Mouse (Mus musculus) forebrain, embryonic 16.5 days (tissue): Measurements from ENCODE around the gene Creb3l2. TPM values are rescaled to one million over a fixed set of nuclear protein-coding genes. Genes with fewer than 3 reads are reported as not detected.
"Not testable (repeated sequence)": the region's sequence is repeated elsewhere in the genome, so short reads cannot be mapped to it uniquely, and the experiment has no call there.

Source experiments
- ATAC-seq: fragments of 200-750 bp; cut with Nextera tagmentation; 2 replicates; pipeline ENCODE4 v1.8.0; 2017; ENCODE audit warnings: mild to moderate bottlenecking, moderate library complexity
- H3K27ac ChIP-seq: fragments of 300-500 bp; sonication (generic); 2 replicates; pipeline ENCODE4 v1.5.1; 2014; ENCODE audit warnings: low read length, control low read depth
- H3K27me3 ChIP-seq: fragments of 300-500 bp; sonication (generic); replicated peaks from 2 replicates; pipeline ENCODE4 v1.6.1; 2014; ENCODE audit warnings: low read length; ENCODE audit not compliant: control insufficient read depth, insufficient read depth
- H3K36me3 ChIP-seq: fragments of 300-500 bp; sonication (generic); 2 replicates; pipeline ENCODE4 v1.6.1; 2014; ENCODE audit not compliant: control insufficient read depth, insufficient read depth
- H3K4me1 ChIP-seq: fragments of 300-500 bp; sonication (generic); replicated peaks from 2 replicates; pipeline ENCODE4 v1.6.1; 2014; ENCODE audit warnings: low read length; ENCODE audit not compliant: control insufficient read depth, insufficient read depth
- H3K4me2 ChIP-seq: fragments of 300-500 bp; sonication (generic); 2 replicates; pipeline ENCODE4 v1.6.1; 2014; ENCODE audit warnings: mild to moderate bottlenecking, low read length, control low read depth
- H3K4me3 ChIP-seq: fragments of 300-500 bp; sonication (generic); replicated peaks from 2 replicates; pipeline ENCODE4 v1.5.1; 2014; ENCODE audit warnings: mild to moderate bottlenecking, low read length, control low read depth
- H3K9ac ChIP-seq: fragments of 300-500 bp; sonication (generic); replicated peaks from 2 replicates; pipeline ENCODE4 v1.6.1; 2014; ENCODE audit warnings: low read depth, low read length, control low read depth
- H3K9me3 ChIP-seq: fragments of 300-500 bp; sonication (generic); 2 replicates; pipeline ENCODE4 v1.6.1; 2016; ENCODE audit warnings: low read length; ENCODE audit not compliant: control insufficient read depth
- WGBS: fragments of 180-500 bp; shearing (Covaris S2); extraction: QIAGEN DNeasy Blood & Tissue Kit; methylation state at CpG from one replicate; pipeline ENCODE4 v1.1.7; 2014; 5-methylcytosine and 5-hydroxymethylcytosine counted together
- polyA plus RNA-seq: library from polyadenylated mRNA; unstranded; fragments of >200 nt; fragmentation: Nextera tagmentation; extraction: Ambion mirVana; gene quantifications from 2 replicates; pipeline ENCODE4 v1.2.1, GENCODE M21; 2015

Gene Creb3l2
- polyA plus RNA-seq, 1 experiment from 2014 or later = 3.0 TPM

- H3K4me2 ChIP-seq = no peak overlapping the region
- no peaks in the 10 kb centered on the region for H3K27me3 ChIP-seq
- H3K36me3 ChIP-seq = no peaks in the 10 kb centered on the region
- no peak overlapping the region for H3K4me3 ChIP-seq
- H3K27ac ChIP-seq = no peak overlapping the region
- no peaks in the 10 kb centered on the region for H3K9me3 ChIP-seq
- 59% methylated on average over 6 of the region's 6 CpGs for WGBS
- no peak for ATAC-seq
- H3K9ac ChIP-seq = no peak overlapping the region
- no peaks in the 10 kb centered on the region for H3K4me1 ChIP-seq
Observed at GRCm38 (mm10) chr6:37392262-37392661, 49.7 kb downstream of the Creb3l2 start.

- no peak for ATAC-seq
- Histone ChIP-seq H3K4me2 (no peak overlapping the region), H3K36me3 (no peaks in the 10 kb centered on the region), H3K4me1 (no peaks in the 10 kb centered on the region), H3K27ac (no peak overlapping the region), H3K9ac (no peak overlapping the region), H3K9me3 (no peaks in the 10 kb centered on the region), H3K4me3 (no peak overlapping the region), H3K27me3 (no peaks in the 10 kb centered on the region)
- 81% methylated on average over 7 of the region's 7 CpGs for WGBS
Observed at GRCm38 (mm10) chr6:37391313-37391712, 50.6 kb downstream of the Creb3l2 start.

DNA sequence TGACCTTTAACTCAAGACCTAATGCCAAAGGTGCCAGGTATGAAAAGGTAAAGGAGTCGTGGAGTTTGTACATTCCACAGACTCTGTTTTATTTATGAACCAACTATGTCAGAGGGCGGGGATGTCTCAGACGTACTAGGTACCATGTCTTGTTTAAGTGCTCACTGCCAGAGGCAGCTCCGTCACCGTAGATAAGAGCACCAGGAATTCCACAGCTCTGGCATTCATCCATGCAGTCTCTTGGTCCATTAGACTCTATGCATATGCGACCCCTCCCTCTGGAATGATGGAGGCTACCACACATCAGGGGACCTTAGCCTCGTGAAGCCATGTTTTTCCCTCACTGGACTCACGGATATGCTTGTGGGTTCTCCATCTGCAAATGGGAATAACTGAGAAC, 53.0 kb downstream of the Creb3l2 start:
- Histone ChIP-seq H3K4me3 (no peak overlapping the region), H3K9ac (no peak overlapping the region), H3K4me1 (no peaks in the 10 kb centered on the region), H3K27ac (no peak overlapping the region), H3K36me3 (no peaks in the 10 kb centered on the region), H3K4me2 (no peak overlapping the region), H3K9me3 (no peaks in the 10 kb centered on the region), H3K27me3 (no peaks in the 10 kb centered on the region)
- 70% methylated on average over 8 of the region's 8 CpGs for WGBS
- no peak for ATAC-seq

- Histone ChIP-seq H3K27me3 (no peaks in the 10 kb centered on the region), H3K36me3 (no peaks in the 10 kb centered on the region), H3K9me3 (no peaks in the 10 kb centered on the region), H3K4me3 (no peak overlapping the region), H3K4me2 (no peak overlapping the region), H3K4me1 (no peaks in the 10 kb centered on the region), H3K27ac (no peak overlapping the region), H3K9ac (no peak overlapping the region)
- ATAC-seq = no peak
- WGBS = 91% methylated on average over 6 of the region's 6 CpGs
Observed at GRCm38 (mm10) chr6:37388501-37388900, 53.4 kb downstream of the Creb3l2 start.

DNA sequence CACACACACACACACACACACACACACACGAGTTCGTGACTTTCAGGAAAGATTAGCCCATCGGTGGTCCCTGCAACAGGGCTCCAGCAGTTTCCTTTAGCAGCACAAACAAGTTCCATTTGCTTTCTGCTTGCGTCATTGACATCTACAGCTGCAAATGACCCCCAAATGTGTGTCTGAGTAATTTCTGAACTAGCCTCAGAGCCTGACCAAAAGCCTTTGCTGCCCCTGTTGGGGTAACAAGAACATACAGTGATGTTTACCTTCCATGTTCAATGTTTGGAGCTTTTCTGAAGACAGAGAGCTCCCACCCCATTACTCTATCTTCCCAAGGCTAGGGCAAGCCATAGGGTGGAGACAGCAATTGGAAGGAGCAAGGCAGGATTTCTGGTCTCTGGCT, 54.7 kb downstream of the Creb3l2 start:
- no peaks in the 10 kb centered on the region for H3K27me3 ChIP-seq
- no peaks in the 10 kb centered on the region for H3K4me1 ChIP-seq
- no peak overlapping the region for H3K4me2 ChIP-seq
- 97% methylated on average over 4 of the region's 4 CpGs for WGBS
- no peak overlapping the region for H3K27ac ChIP-seq
- ATAC-seq = no peak
- no peaks in the 10 kb centered on the region for H3K9me3 ChIP-seq
- H3K9ac ChIP-seq = no peak overlapping the region
- H3K4me3 ChIP-seq = no peak overlapping the region
- H3K36me3 ChIP-seq = no peaks in the 10 kb centered on the region

DNA sequence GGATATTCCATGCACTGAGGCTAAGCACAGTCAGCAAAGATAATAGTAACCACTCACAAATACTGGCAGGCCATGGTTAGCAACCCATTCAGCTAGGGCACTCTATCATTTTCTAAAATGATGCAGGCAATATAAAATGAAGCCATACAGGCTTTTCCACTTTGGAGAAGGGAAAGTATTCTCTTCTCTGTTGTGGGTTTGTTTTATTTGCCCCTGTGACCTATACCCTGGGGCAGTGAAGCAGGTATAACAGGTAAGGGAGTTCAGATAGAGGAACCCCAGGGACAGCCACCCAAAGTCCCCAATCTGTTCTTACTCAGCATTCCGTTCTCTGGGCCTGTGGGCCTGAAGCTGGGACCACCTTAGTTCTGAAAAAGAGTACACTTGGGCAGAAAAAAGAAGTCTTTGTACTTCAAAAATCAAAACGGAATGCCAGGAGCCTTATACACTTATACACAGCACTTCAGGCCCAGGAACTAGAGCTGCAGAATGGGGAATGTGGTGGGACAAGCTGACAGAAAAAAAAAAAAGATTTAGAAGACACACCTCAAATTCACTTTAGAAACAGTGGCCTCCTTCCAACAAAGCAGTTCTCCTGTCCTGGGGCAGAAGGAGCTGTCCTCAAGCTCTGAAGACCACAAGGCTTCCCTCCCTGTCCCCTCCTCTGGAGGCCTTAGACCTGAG, 56.2 kb downstream of the Creb3l2 start:
- no peak overlapping the region for H3K4me3 ChIP-seq
- no peaks in the 10 kb centered on the region for H3K27me3 ChIP-seq
- 83% methylated on average over 2 of the region's 2 CpGs for WGBS
- H3K27ac ChIP-seq = no peak overlapping the region
- ATAC-seq = no peak
- H3K4me2 ChIP-seq = no peak overlapping the region
- H3K9me3 ChIP-seq = no peaks in the 10 kb centered on the region
- H3K36me3 ChIP-seq = no peaks in the 10 kb centered on the region
- no peaks in the 10 kb centered on the region for H3K4me1 ChIP-seq
- H3K9ac ChIP-seq = no peak overlapping the region

GRCm38 (mm10) chr6:37382761-37383160, 59.2 kb downstream of the Creb3l2 start:
- no peak for ATAC-seq
- WGBS = 88% methylated on average over 6 of the region's 6 CpGs
- Histone ChIP-seq H3K27ac (no peak overlapping the region), H3K4me1 (no peaks in the 10 kb centered on the region), H3K9ac (no peak overlapping the region), H3K4me2 (no peak overlapping the region), H3K9me3 (no peaks in the 10 kb centered on the region), H3K27me3 (no peaks in the 10 kb centered on the region), H3K36me3 (no peaks in the 10 kb centered on the region), H3K4me3 (no peak overlapping the region)

DNA sequence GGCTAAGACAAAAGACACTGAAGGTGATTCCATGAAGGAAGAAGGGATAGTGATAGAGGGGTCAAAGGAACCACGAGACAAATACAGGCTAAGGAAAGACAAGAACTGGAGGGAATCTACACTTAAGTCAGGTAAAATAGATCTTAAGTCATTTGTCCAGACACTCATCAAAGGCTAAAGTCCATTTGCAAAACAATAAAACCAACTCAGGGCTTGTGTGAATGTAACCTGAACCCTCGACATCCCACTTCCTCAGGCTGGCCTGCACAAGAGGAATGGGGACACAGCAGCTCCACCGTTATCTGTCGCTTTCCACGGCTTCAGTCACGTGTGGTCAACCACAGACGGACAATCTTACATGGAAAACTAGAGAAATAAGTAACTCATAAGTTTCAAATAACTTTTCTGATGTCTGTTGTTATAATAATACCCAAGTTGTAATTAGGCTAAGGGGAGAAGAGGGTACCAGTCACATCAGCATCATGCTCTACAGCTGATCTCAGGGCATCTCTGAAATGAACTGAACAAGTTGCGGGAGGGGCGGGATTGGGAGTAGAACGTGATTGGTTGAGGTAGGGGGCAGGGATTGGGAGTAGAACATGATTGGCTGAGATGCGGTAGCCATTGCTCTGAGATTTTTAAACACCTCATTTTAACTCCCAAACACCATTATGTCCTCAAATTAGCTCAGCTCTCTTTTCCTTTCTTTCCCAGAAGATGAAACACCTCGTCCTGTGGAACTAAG, 63.9 kb downstream of the Creb3l2 start:
- Histone ChIP-seq H3K4me1 (no peaks in the 10 kb centered on the region), H3K36me3 (no peaks in the 10 kb centered on the region), H3K9me3 (no peaks in the 10 kb centered on the region), H3K27ac (no peak overlapping the region), H3K27me3 (no peaks in the 10 kb centered on the region), H3K9ac (no peak overlapping the region), H3K4me2 (no peak overlapping the region), H3K4me3 (no peak overlapping the region)
- WGBS = 85% methylated on average over 12 of the region's 12 CpGs
- no peak for ATAC-seq

DNA sequence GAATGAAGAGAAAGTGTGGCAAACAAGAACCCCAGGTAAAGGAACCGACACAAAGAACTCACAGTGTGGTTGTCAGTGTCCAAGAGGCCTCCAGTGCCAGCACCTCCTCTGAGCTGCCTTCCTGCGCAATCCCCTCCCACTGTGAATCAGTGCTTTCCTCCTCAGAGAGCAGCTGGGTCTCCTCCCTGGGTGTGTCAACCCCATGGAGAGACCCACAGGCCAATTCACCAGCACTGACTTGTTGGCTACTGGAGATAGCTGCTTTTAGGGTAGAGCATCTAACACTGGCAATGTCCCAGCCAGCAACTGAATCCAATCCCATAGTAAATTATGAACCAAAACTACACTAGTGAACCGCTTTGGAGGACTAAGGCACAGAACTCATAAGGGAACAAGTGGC, 64.6 kb downstream of the Creb3l2 start:
- H3K4me3 ChIP-seq, H3K4me1 ChIP-seq, H3K27ac ChIP-seq, ATAC-seq, H3K36me3 ChIP-seq, H3K9me3 ChIP-seq, H3K9ac ChIP-seq, H3K4me2 ChIP-seq, H3K27me3 ChIP-seq: not testable (repeated sequence)
- WGBS = 81% methylated on average over 3 of the region's 3 CpGs
